Mouse (Mus musculus) hindbrain, embryonic 14.5 days (tissue): ENCODE measurements at regions not wholly inside any gene's neighbourhood (a gene's known extent, or its start where the extent isn't known, plus 50 kb on each side); places are given as distances from the start of the nearest gene placed in this dataset.
A peak's percentile ranks its signal among the peaks of the same experiment; 100 is the strongest.

Source experiments
- ATAC-seq: fragments of 200-750 bp; cut with Nextera tagmentation; 2 replicates; pipeline ENCODE4 v1.8.0; 2017; ENCODE audit warnings: moderate number of reproducible peaks, mild to moderate bottlenecking, moderate TSS enrichment, moderate library complexity; ENCODE audit not compliant: low FRiP score
- DNase-seq: peaks from one replicate; pipeline ENCODE4 v3.0.0-alpha.2; 2015; ENCODE audit warnings: low spot score
- H3K27ac ChIP-seq: fragments of 300-500 bp; sonication (generic); 2 replicates; pipeline ENCODE4 v1.5.1; 2014; ENCODE audit warnings: mild to moderate bottlenecking, moderate library complexity
- H3K27me3 ChIP-seq: fragments of 300-500 bp; sonication (generic); 2 replicates; pipeline ENCODE4 v1.6.1; 2014; ENCODE audit warnings: mild to moderate bottlenecking, low read length, mixed read lengths; ENCODE audit not compliant: control insufficient read depth, insufficient read depth
- H3K36me3 ChIP-seq: fragments of 300-500 bp; sonication (generic); replicated peaks from 2 replicates; pipeline ENCODE4 v1.6.1; 2014; ENCODE audit not compliant: control insufficient read depth, insufficient read depth
- H3K4me1 ChIP-seq: fragments of 300-500 bp; sonication (generic); replicated peaks from 2 replicates; pipeline ENCODE4 v1.6.1; 2014; ENCODE audit warnings: antibody characterized with exemption, low read length, mixed read lengths; ENCODE audit not compliant: control insufficient read depth, insufficient read depth
- H3K4me2 ChIP-seq: fragments of 300-500 bp; sonication (generic); replicated peaks from 2 replicates; pipeline ENCODE4 v1.6.1; 2014; ENCODE audit warnings: mild to moderate bottlenecking, moderate library complexity
- H3K4me3 ChIP-seq: fragments of 300-500 bp; sonication (generic); replicated peaks from 2 replicates; pipeline ENCODE4 v1.5.1; 2014; ENCODE audit warnings: mild to moderate bottlenecking, low read length
- H3K9ac ChIP-seq: fragments of 300-500 bp; sonication (generic); 2 replicates; pipeline ENCODE4 v1.6.1; 2014
- H3K9me3 ChIP-seq: fragments of 300-500 bp; sonication (generic); 2 replicates; pipeline ENCODE4 v1.6.1; 2016; ENCODE audit warnings: low read length; ENCODE audit not compliant: control insufficient read depth
- WGBS: fragments of 180-500 bp; shearing (Covaris S2); extraction: QIAGEN DNeasy Blood & Tissue Kit; methylation state at CpG from one replicate; pipeline ENCODE4 v1.1.7; 2014; 5-methylcytosine and 5-hydroxymethylcytosine counted together

- Histone ChIP-seq H3K27ac (no peak overlapping the region), H3K27me3 (no peaks in the 10 kb centered on the region), H3K4me1 (0 out of 2 replicates have a peak, but pooled peaks cover 4% of the 10 kb centered on the region), H3K9me3 (no peaks in the 10 kb centered on the region), H3K36me3 (no peaks in the 10 kb centered on the region), H3K4me2 (0 out of 2 replicates have a peak overlapping the region, but pooled peaks have one; percentile 51), H3K9ac (no peak overlapping the region), H3K4me3 (no peak overlapping the region)
- 54% methylated on average over 4 of the region's 4 CpGs for WGBS
- ATAC-seq (no peak), DNase-seq (no peak)
These were observed 136.7 kb upstream of the Wdfy3 start for GRCm38 (mm10) chr5:102206456-102206855.

GRCm38 (mm10) chr5:102206953-102207352, 137.2 kb upstream of the Wdfy3 start:
- H3K36me3 ChIP-seq: no peaks in the 10 kb centered on the region
- H3K27me3 ChIP-seq: no peaks in the 10 kb centered on the region
- no peak overlapping the region for H3K4me3 ChIP-seq
- ATAC-seq (peak; percentile 83), DNase-seq (peak; percentile 94)
- H3K4me2 ChIP-seq: peak overlapping the region; percentile 51
- H3K4me1 ChIP-seq: 0 out of 2 replicates have a peak, but pooled peaks cover 4% of the 10 kb centered on the region
- WGBS: 4% methylated on average over 16 of the region's 16 CpGs
- H3K9me3 ChIP-seq: no peaks in the 10 kb centered on the region
- peak overlapping the region; percentile 39; the same call in 1 of the 2 replicates for H3K27ac ChIP-seq
- H3K9ac ChIP-seq: peak overlapping the region; percentile 30; the same call in 1 of the 2 replicates

GRCm38 (mm10) chr5:102213145-102213544, 143.4 kb upstream of the Wdfy3 start:
- Histone ChIP-seq H3K4me2 (no peak overlapping the region), H3K9me3 (no peaks in the 10 kb centered on the region), H3K27ac (no peak overlapping the region), H3K36me3 (no peaks in the 10 kb centered on the region), H3K9ac (no peak overlapping the region), H3K4me3 (no peak overlapping the region), H3K27me3 (no peaks in the 10 kb centered on the region), H3K4me1 (no peaks in the 10 kb centered on the region)
- 66% methylated on average over 6 of the region's 6 CpGs for WGBS
- no peak for DNase-seq
- no peak for ATAC-seq

GRCm38 (mm10) chr5:102227131-102227530, 157.4 kb upstream of the Wdfy3 start:
- H3K4me2 ChIP-seq: no peak overlapping the region
- H3K9me3 ChIP-seq: no peaks in the 10 kb centered on the region
- DNase-seq (no peak), ATAC-seq (no peak)
- WGBS: 58% methylated on average over 6 of the region's 6 CpGs
- no peaks in the 10 kb centered on the region for H3K27me3 ChIP-seq
- no peaks in the 10 kb centered on the region for H3K36me3 ChIP-seq
- H3K27ac ChIP-seq: no peak overlapping the region
- no peak overlapping the region for H3K9ac ChIP-seq
- H3K4me3 ChIP-seq: no peak overlapping the region
- H3K4me1 ChIP-seq: no peaks in the 10 kb centered on the region

- DNase-seq: no peak
- Histone ChIP-seq H3K9me3 (no peaks in the 10 kb centered on the region), H3K36me3 (no peaks in the 10 kb centered on the region), H3K4me3 (no peak overlapping the region), H3K27ac (no peak overlapping the region), H3K4me2 (no peak overlapping the region), H3K4me1 (no peaks in the 10 kb centered on the region), H3K9ac (no peak overlapping the region), H3K27me3 (no peaks in the 10 kb centered on the region)
- ATAC-seq: no peak
- 87% methylated on average over 5 of the region's 5 CpGs for WGBS
These were observed 172.9 kb upstream of the Wdfy3 start for GRCm38 (mm10) chr5:102242614-102243013.

GRCm38 (mm10) chr5:102244706-102245105, 175.0 kb upstream of the Wdfy3 start:
- H3K4me1 ChIP-seq: no peaks in the 10 kb centered on the region
- no peak overlapping the region for H3K27ac ChIP-seq
- H3K27me3 ChIP-seq: no peaks in the 10 kb centered on the region
- ATAC-seq: no peak
- DNase-seq: no peak
- no peak overlapping the region for H3K4me3 ChIP-seq
- no peak overlapping the region for H3K4me2 ChIP-seq
- no peaks in the 10 kb centered on the region for H3K9me3 ChIP-seq
- H3K9ac ChIP-seq: no peak overlapping the region
- H3K36me3 ChIP-seq: no peaks in the 10 kb centered on the region
- 86% methylated on average over 6 of the region's 6 CpGs for WGBS

GRCm38 (mm10) chr5:102248747-102249146, 179.0 kb upstream of the Wdfy3 start:
- no peaks in the 10 kb centered on the region for H3K27me3 ChIP-seq
- H3K4me3 ChIP-seq: no peak overlapping the region
- no peaks in the 10 kb centered on the region for H3K36me3 ChIP-seq
- no peak overlapping the region for H3K4me2 ChIP-seq
- H3K9me3 ChIP-seq: no peaks in the 10 kb centered on the region
- ATAC-seq (peak; percentile 53; the same call in 1 of the 2 replicates), DNase-seq (peak; percentile 30)
- no peaks in the 10 kb centered on the region for H3K4me1 ChIP-seq
- H3K27ac ChIP-seq: no peak overlapping the region
- 53% methylated on average over 5 of the region's 5 CpGs for WGBS
- no peak overlapping the region for H3K9ac ChIP-seq

GRCm38 (mm10) chr5:102251076-102251475, 181.4 kb upstream of the Wdfy3 start:
- Histone ChIP-seq H3K27me3 (no peaks in the 10 kb centered on the region), H3K36me3 (no peaks in the 10 kb centered on the region), H3K9me3 (no peaks in the 10 kb centered on the region), H3K4me2 (no peak overlapping the region), H3K9ac (no peak overlapping the region), H3K4me3 (no peak overlapping the region), H3K27ac (no peak overlapping the region), H3K4me1 (no peaks in the 10 kb centered on the region)
- no peak for ATAC-seq
- DNase-seq: no peak
- WGBS: 91% methylated on average over 7 of the region's 7 CpGs

- ATAC-seq (no peak), DNase-seq (no peak)
- no peak overlapping the region for H3K4me2 ChIP-seq
- H3K4me1 ChIP-seq: no peaks in the 10 kb centered on the region
- WGBS: 5% methylated on average over 2 of the region's 2 CpGs
- no peaks in the 10 kb centered on the region for H3K27me3 ChIP-seq
- H3K27ac ChIP-seq: no peak overlapping the region
- no peak overlapping the region for H3K9ac ChIP-seq
- no peak overlapping the region for H3K4me3 ChIP-seq
- H3K9me3 ChIP-seq: no peaks in the 10 kb centered on the region
- no peaks in the 10 kb centered on the region for H3K36me3 ChIP-seq
These were observed 184.1 kb upstream of the Wdfy3 start for GRCm38 (mm10) chr5:102253786-102254185.

GRCm38 (mm10) chr5:102257104-102257503, 187.4 kb upstream of the Wdfy3 start:
- Histone ChIP-seq H3K27ac (no peak overlapping the region), H3K4me3 (no peak overlapping the region)
- no peak for DNase-seq

More at GRCm38 (mm10) chr5:102257104-102257503, 187.4 kb upstream of the Wdfy3 start:
- Histone ChIP-seq H3K4me1 (no peaks in the 10 kb centered on the region), H3K4me2 (no peak overlapping the region), H3K27me3 (no peaks in the 10 kb centered on the region), H3K36me3 (no peaks in the 10 kb centered on the region), H3K9me3 (no peaks in the 10 kb centered on the region), H3K9ac (no peak overlapping the region)
- no peak for ATAC-seq
- 83% methylated on average over 2 of the region's 2 CpGs for WGBS
